Mouse (Mus musculus): Measurements from ENCODE around the gene Vars2. TPM values are rescaled to one million over a fixed set of nuclear protein-coding genes. Genes with fewer than 3 reads are reported as not detected.

Gene Vars2
- polyA plus RNA-seq, 1 experiment from 2014 or later: 12.8 TPM

- Histone ChIP-seq H3K4me1 (no peaks in the 10 kb centered on the region), H3K9ac (replicated peaks) (no peak overlapping the region), H3K9me3 (replicated peaks) (no peaks in the 10 kb centered on the region), H3K36me3 (no peaks in the 10 kb centered on the region), H3K4me3 (replicated peaks) (no peak overlapping the region), H3K27ac (replicated peaks) (no peak overlapping the region), H3K27me3 (replicated peaks) (no peaks in the 10 kb centered on the region), H3K4me2 (no peak overlapping the region)
- WGBS: 82% methylated on average over 4 of the region's 4 CpGs
- ATAC-seq (ENCODE audit: low FRiP score): no peak
These were observed 50.3 kb downstream of the Vars2 start for GRCm38 (mm10) chr17:35617127-35617526.

Other genes with a start within 250 kb of the Vars2 start
- 0.95 and 3.7 TPM in 2 replicates for gene H2-Q6, start 242.7 kb downstream of the Vars2 start, polyA plus RNA-seq (2015; fragmentation: Nextera tagmentation; extraction: Ambion mirVana)
- gene H2-Q7, start 228.4 kb downstream of the Vars2 start, polyA plus RNA-seq (2015; fragmentation: Nextera tagmentation; extraction: Ambion mirVana): 5.6 and 12.6 TPM in 2 replicates
- 0.36 and 0.79 TPM in 2 replicates for gene H2-Q10, start 197.5 kb downstream of the Vars2 start, polyA plus RNA-seq (2015; fragmentation: Nextera tagmentation; extraction: Ambion mirVana)
- gene Pou5f1, start 161.6 kb downstream of the Vars2 start, polyA plus RNA-seq (2015; fragmentation: Nextera tagmentation; extraction: Ambion mirVana): not detected in 2 replicates
- 14.4 and 27.5 TPM in 2 replicates for gene Tcf19, start 150.8 kb downstream of the Vars2 start, polyA plus RNA-seq (2015; fragmentation: Nextera tagmentation; extraction: Ambion mirVana)
- gene Cchcr1, start 150.5 kb downstream of the Vars2 start, polyA plus RNA-seq (2015; fragmentation: Nextera tagmentation; extraction: Ambion mirVana): 5.1 and 7.9 TPM in 2 replicates
- gene Psors1c2, start 134.4 kb downstream of the Vars2 start, polyA plus RNA-seq (2015; fragmentation: Nextera tagmentation; extraction: Ambion mirVana): 0.81 and 0.96 TPM in 2 replicates
- gene Cdsn, start 115.5 kb downstream of the Vars2 start, polyA plus RNA-seq (2015; fragmentation: Nextera tagmentation; extraction: Ambion mirVana): 0.08 TPM in 1 of 2 replicates, not detected in the other
- gene 2300002M23Rik, start 100.1 kb downstream of the Vars2 start, polyA plus RNA-seq (2015; fragmentation: Nextera tagmentation; extraction: Ambion mirVana): not detected in 2 replicates
- gene Sfta2, start 66.0 kb downstream of the Vars2 start, polyA plus RNA-seq (2015; fragmentation: Nextera tagmentation; extraction: Ambion mirVana): 0.40 TPM in 1 of 2 replicates, not detected in the other
- not detected in 2 replicates for gene Gm9573, start 41.0 kb downstream of the Vars2 start, polyA plus RNA-seq (2015; fragmentation: Nextera tagmentation; extraction: Ambion mirVana)
- gene Mucl3, start 23.9 kb downstream of the Vars2 start, polyA plus RNA-seq (2015; fragmentation: Nextera tagmentation; extraction: Ambion mirVana): 0.22 TPM in 1 of 2 replicates, not detected in the other
- gene Gtf2h4, start 6.1 kb upstream of the Vars2 start, polyA plus RNA-seq (2015; fragmentation: Nextera tagmentation; extraction: Ambion mirVana): 24.1 and 30.7 TPM in 2 replicates
- 73.8 and 76.4 TPM in 2 replicates for gene Ddr1, start 37.0 kb upstream of the Vars2 start, polyA plus RNA-seq (2015; fragmentation: Nextera tagmentation; extraction: Ambion mirVana)
- gene Ier3, start 154.1 kb upstream of the Vars2 start, polyA plus RNA-seq (2015; fragmentation: Nextera tagmentation; extraction: Ambion mirVana): 14.9 and 15.5 TPM in 2 replicates
- 131 and 141 TPM in 2 replicates for gene Flot1, start 155.6 kb upstream of the Vars2 start, polyA plus RNA-seq (2015; fragmentation: Nextera tagmentation; extraction: Ambion mirVana)
- gene Tubb5, start 170.7 kb upstream of the Vars2 start, polyA plus RNA-seq (2015; fragmentation: Nextera tagmentation; extraction: Ambion mirVana): 1,339 and 1,471 TPM in 2 replicates
- 7.9 and 9.7 TPM in 2 replicates for gene Mdc1, start 173.9 kb upstream of the Vars2 start, polyA plus RNA-seq (2015; fragmentation: Nextera tagmentation; extraction: Ambion mirVana)
- gene Nrm, start 193.7 kb upstream of the Vars2 start, polyA plus RNA-seq (2015; fragmentation: Nextera tagmentation; extraction: Ambion mirVana): 17.6 and 26.7 TPM in 2 replicates
- gene Ppp1r18, start 198.0 kb upstream of the Vars2 start, polyA plus RNA-seq (2015; fragmentation: Nextera tagmentation; extraction: Ambion mirVana): 19.3 and 25.1 TPM in 2 replicates
- gene Dhx16, start 212.2 kb upstream of the Vars2 start, polyA plus RNA-seq (2015; fragmentation: Nextera tagmentation; extraction: Ambion mirVana): 26.8 and 30.5 TPM in 2 replicates
- gene 2310061I04Rik, start 229.8 kb upstream of the Vars2 start, polyA plus RNA-seq (2015; fragmentation: Nextera tagmentation; extraction: Ambion mirVana): 59.2 and 75.2 TPM in 2 replicates
- 259 and 319 TPM in 2 replicates for gene Atat1, start 242.5 kb upstream of the Vars2 start, polyA plus RNA-seq (2015; fragmentation: Nextera tagmentation; extraction: Ambion mirVana)
- gene Mrps18b, start 248.8 kb upstream of the Vars2 start, polyA plus RNA-seq (2015; fragmentation: Nextera tagmentation; extraction: Ambion mirVana): 67.1 and 73.6 TPM in 2 replicates
- 36.7 and 40.8 TPM in 2 replicates for gene Ppp1r10, start 248.8 kb upstream of the Vars2 start, polyA plus RNA-seq (2015; fragmentation: Nextera tagmentation; extraction: Ambion mirVana)

Measured in neural tube, embryonic 15.5 days (tissue).